Mouse (Mus musculus) gastrocnemius, postnatal 10 days (tissue): ENCODE results near the gene Oxt. TPM values are rescaled to one million over a fixed set of nuclear protein-coding genes. Genes with fewer than 3 reads are reported as not detected.

Source experiments
- DNase-seq: peaks from one replicate; pipeline ENCODE4 v3.0.0; 2021; ENCODE audit warnings: mixed read lengths
- microRNA-seq, 2 experiments: library from miRNA; unstranded; fragments of <30 nt; microRNA quantifications; one replicate each; pipeline ENCODE4 v1.2.0; 2021
- total RNA-seq, 2 experiments: library from RNA; stranded (reverse); gene quantifications; 2 replicates each; pipeline ENCODE4 v1.2.3; 2021

Oxt gene
- total RNA-seq, 2 experiments from 2014 or later = not detected

DNA sequence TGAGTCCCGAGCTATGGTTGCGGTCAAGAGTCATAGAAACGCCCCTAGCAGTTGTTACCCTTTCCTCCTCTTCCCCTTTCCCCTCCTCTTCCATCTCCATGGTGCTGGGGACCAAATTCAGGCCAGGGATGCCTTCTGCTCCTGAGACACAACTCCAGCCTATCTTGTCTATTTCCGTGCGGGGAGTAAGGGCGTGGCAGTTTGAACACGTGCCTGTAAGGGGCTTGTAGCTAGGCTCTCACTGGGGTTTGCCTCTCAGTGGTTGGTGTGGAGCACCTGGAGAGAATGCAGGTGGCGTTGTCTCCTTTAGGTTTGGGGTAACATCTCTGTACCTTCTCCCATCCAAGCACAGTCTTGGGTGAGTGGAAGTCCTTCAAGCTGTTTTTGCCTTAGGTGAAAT lies 3.8 kb downstream of the Oxt start:
- DNase-seq = no peak

DNA sequence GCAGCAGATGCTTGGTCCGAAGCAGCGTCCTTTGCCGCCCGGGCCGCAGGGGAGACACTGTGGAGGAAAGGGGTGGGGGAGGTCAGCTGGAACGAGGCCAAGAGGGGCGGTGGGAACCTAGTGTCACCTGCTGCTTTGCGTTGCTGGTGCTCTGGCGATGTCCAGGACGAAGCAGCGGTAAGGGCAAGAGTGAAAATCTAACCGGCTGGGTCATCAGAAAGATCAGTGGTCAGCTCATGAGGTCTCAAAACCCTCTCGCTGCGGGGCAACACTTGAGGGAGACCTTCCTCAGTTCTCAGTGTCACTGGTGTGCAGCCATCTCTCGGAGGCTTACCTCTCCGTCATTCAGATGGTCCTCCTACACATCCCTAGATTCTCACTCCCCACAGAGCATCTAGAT lies 5.2 kb downstream of the Oxt start:
- no peak for DNase-seq

DNA sequence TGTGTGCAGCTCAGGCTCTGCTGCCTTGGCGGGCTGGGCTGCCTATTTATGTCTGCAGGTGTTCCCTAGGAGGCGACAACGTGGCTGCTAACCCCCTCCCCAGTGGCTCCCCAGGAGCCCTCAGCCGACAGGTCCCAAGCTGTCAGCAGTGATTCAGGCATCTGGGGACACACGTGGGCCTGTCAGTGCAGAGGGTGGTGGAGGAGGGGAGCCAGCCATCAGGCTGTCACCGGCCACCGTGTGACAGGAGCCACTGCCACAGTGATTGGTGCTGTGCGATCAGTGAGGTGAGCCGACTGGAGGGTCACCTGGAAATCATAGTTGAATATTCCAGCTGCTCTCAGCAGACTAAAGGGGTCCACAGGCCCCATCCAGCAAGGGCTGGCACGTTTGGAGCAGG lies 6.6 kb downstream of the Oxt start, which contains the start of gene Avp:
Gene Avp (minus strand): TSS at position 3 of the 400 bp plus-strand sequence.
- no peak for DNase-seq

DNA sequence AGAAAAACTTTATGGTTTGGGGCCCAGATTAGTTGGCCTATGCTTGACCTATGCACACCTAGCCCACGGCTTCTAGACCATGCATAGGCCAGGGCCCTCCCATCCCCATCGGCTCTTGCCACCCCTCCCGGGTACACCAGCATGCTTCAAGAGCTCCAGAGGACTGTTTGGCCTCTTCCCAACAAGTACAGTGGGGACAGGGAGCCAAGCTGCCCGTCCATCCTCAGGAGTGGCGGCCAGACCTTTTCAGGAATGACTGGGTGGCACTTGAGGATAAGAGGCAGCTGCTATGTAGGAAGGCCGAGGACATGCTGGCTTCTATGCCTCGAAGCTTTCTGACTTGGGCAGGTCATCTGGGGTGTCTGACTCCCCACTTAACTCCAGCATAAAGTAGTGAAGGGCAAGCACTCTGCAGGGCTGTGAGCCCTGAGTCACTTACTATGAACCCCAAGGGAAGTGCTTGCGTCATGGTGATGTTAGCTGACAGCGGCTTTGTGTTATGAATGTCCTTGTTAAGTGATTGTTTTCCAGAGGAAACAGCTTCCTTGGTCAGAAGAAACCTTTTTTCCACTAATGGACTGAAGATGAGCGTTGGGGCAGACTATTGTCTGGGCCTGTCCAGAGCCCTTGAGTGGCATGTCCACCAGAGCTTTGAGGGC lies 8.1 kb downstream of the Oxt start:
- DNase-seq = no peak

DNA sequence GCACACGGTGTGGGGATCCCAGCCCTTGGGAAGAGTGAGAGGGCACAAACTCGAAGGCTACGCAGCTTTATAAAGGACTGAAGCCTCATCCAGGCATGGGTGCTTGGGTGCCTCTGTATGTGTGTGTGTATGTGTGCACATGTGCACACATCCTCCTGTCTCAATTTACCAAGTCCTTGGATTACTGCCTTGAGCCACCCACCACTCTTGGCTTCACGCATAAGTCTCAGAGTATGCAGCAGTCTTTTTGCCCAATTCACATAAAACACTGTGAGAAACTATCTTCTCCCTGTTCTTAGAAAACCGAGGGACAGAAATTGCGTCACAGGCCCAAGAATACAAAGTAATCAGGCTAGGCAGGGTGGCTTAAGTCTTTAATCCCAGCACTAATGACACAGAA lies 10.0 kb downstream of the Oxt start:
- no peak for DNase-seq

DNA sequence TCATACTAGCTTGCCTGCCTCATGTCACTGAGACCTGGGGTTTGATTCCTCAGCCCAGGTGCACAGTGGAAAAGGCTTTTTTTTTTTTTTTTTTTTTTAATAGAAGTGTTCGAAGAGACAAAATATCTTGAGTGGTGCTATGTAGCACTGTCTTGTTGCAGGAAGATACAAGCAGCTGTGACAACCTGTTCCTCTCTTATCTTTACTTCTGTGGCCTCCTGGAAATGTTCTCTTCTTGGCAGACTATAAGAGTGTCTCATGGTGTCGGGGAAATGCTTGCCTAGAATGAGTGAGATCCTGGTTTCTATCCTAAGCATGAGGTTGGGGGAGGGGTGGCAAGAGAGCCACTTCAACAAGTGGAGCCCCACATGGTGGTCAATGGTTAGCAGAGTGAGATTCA lies 12.4 kb downstream of the Oxt start:
- no peak for DNase-seq

DNA sequence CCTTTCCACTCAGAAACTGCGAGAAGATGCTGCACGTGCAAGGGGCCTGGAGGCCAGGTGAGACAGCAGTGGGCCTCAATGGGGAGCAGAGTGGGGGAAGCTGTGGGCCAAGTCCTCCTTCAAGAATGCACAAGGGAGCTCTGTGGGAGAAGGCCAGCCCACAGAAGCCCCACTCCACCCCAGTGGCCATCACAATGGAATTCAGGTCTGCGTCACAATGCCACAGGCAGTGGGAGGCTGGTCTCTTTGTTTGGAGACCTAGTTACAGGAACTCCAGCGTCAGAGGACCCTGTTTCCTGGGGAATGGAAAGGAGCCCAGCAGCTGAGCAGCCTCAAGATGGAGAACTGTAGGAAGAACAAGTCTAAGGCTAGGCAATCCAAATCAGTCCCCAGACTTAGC lies 13.2 kb downstream of the Oxt start:
- no peak for DNase-seq

DNA sequence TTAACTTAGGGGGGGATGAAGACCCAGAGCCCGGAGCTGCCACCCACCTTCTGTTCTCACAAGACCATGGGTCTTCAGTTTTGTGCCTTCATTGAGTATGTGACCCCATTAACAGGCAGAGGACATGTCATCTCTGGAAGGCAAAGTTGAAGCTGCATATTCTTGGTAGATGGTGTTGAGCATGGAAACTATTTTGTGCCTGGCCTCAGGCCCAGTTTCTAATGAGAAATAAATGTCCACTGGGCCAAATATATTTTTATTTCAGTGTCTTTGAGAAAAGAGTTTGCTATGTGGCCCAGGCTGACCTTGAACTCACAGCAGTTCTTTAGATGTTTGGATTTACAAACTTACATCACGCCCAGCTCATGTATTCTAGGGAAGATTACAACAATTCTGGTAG lies 13.8 kb downstream of the Oxt start:
- DNase-seq = no peak

DNA sequence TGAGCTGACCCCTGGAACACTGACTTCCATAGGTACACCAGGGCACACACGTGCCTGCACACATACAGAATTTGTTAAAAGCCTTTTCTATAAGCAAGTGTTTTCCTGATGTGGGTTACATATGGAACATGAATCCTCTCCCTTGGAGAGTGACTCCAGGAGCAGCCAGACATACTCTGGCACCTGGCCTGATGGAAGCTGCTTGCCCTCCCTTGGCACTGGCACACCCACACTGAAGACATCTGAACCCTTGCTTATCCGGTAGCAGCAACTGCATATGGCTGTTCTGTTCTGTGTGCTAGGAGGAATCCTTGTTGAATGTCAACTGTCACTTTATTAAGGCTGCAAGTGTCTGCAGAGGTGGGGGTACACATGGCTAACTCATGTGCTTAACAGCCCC lies 15.0 kb downstream of the Oxt start:
- no peak for DNase-seq

DNA sequence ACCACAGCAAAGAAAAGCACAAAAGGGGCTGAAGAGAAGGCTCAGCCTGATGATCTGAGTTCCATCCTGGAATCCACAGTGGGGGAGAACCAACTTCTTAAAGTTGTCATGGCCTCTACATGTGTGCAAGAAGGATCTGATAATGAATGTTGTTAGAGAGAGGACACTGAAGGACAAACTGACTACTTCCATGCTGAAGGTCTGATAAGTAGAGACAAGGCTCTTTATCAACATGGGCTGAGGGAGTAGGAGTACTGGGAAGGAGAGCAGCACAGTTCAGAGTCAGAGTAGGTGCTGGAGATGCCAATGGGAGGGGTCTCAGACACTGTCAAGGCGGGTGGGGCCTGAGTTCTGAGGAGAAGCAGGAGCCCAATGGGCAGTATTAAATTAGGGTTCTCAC lies 19.6 kb downstream of the Oxt start:
- DNase-seq = no peak

DNA sequence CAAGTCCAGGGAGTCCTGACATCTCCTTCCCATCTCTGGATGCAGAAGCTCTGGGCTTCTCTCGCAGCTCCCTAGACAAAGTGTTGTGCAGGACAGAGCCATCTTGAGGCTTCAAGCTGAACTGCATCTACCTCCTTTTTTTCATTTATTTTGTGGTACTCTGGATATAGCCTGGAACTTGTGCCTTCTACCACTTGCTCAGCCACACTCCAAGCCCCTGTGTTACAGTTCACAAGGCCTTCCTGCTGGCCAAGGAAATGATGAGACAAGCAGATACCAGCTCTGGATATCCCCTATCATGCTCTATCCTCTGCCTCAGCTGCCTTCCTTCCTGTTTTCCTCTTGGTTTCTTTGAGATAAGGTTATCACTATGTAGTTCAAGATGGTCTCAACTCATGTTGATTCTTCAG lies 21.6 kb downstream of the Oxt start:
- no peak for DNase-seq

DNA sequence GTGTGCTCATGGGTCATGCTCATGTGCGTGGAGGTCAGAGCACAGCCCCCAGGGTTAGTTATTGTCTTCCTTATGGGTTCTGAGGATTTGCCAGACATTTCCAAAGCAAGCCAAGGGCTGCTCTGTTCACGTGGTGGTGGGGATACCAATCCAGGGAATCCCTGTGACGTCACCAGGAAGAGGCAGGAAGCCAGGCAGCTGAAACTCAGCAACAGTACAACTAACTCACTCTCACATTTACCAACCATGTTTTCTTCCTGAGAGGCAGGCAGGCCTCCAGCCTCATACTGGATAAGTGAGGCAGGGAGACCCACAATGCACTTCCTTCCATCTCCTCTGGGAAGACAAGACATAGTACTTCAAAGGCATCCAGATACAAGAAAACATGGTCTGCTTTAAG lies 22.4 kb downstream of the Oxt start:
- no peak for DNase-seq

DNA sequence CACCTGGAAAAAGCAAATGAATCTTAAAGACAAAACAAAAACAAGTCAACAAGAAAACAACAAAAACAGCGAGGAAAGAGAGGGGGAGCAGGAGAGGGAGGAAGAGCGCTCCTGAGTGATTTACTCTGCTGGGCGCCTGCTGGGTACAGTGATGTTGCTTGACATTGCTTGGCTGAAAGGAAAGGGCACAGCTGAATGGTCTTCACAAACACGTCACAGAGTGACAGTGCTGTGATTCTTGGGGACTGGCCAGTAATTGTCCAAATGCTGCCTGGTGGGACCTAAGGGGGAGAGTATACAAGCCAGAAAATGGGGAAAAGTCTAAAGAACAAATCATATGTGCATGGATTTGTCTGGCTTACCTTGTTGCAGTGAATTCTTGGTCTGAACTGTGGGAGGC lies 26.2 kb downstream of the Oxt start:
- no peak for DNase-seq

DNA sequence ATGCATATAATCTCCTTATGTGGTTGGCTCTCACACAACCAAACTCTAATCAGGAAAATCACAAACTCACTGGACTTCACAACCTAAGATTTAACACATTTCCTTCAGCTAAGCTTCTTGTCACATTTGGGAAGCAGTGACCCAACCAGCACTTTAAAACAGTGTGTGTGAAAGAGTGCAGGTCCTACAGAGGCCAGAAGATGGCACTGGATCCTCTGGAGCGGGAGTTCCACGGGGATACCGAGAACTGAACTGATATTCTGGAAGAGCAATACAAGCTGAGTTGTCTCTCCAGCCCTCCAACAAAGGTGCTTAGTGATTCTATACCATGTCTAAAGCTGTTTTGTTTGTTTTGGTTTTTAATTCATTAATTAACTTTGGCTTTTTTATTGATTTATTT lies 37.1 kb downstream of the Oxt start:
- DNase-seq = no peak

DNA sequence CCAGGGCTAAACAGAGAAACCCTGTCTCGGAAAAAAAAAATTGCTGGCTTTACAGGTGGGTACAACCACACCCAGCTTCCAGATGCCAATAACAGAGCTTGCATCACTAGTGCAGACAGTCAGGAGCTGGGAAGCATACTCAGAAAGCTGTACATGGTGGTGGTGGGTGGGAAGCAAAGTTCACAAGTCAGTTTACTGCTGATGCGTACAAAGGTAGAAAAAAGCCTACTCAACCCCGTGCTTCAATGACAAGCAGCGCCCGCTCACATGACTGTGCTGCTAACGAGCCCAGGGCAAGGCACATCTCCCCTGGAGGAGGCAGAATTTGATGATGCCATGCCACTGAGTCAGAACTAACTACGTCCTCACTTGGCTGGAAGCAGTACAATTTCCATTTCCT lies 43.0 kb downstream of the Oxt start:
- DNase-seq = no peak

Small RNAs within 50 kb of the gene (microRNA-seq; reads per million reads assigned to microRNA genes)
- gene Gm23876 = 0 reads per million in 2 experiments

Other genes with a start within 250 kb of the Oxt start
- gene Cpxm1, start 178.6 kb upstream of the Oxt start, total RNA-seq = 10 to 100 TPM; 17.5 to 19.8 TPM
- gene Gm28372, start 170.9 kb upstream of the Oxt start, total RNA-seq = not detected
- gene 1700020A23Rik, start 170.9 kb upstream of the Oxt start, total RNA-seq = not detected
- not detected for gene Tmem239, start 169.7 kb upstream of the Oxt start, total RNA-seq
- gene Vps16, start 151.8 kb upstream of the Oxt start, total RNA-seq = 10 to 100 TPM; 23.0 to 25.9 TPM
- 1 to 10 TPM; 4.7 to 7.7 TPM for gene Pced1a, start 151.5 kb upstream of the Oxt start, total RNA-seq
- 10 to 100 TPM; 42.2 to 49.9 TPM for gene Ptpra, start 125.9 kb upstream of the Oxt start, total RNA-seq
- 10 to 100 TPM; 48.6 to 51.2 TPM for gene Mrps26, start 12.4 kb upstream of the Oxt start, total RNA-seq
- gene Avp, start 6.4 kb downstream of the Oxt start, total RNA-seq = under 1 TPM in 1 of 2 experiments, not detected in 1; 0.50 TPM
- 1 to 10 TPM; 4.8 to 6.0 TPM for gene Fastkd5, start 53.9 kb downstream of the Oxt start, total RNA-seq
- 1 to 10 TPM; 4.7 to 5.1 TPM for gene Ubox5, start 53.9 kb downstream of the Oxt start, total RNA-seq
- 1 to 10 TPM; 2.9 to 3.4 TPM for gene Lzts3, start 66.6 kb downstream of the Oxt start, total RNA-seq
- gene Ddrgk1, start 88.5 kb downstream of the Oxt start, total RNA-seq = 10 to 100 TPM; 66.1 to 71.3 TPM
- 10 to 100 TPM; 15.9 to 16.5 TPM for gene Itpa, start 91.4 kb downstream of the Oxt start, total RNA-seq
- under 1 TPM; 0.07 to 0.25 TPM for gene Slc4a11, start 121.3 kb downstream of the Oxt start, total RNA-seq